Mouse (Mus musculus): ENCODE results near the gene Scrg1.
"Not testable (repeated sequence)": the region's sequence is repeated elsewhere in the genome, so short reads cannot be mapped to it uniquely, and the experiment has no call there.

Gene Scrg1

DNA sequence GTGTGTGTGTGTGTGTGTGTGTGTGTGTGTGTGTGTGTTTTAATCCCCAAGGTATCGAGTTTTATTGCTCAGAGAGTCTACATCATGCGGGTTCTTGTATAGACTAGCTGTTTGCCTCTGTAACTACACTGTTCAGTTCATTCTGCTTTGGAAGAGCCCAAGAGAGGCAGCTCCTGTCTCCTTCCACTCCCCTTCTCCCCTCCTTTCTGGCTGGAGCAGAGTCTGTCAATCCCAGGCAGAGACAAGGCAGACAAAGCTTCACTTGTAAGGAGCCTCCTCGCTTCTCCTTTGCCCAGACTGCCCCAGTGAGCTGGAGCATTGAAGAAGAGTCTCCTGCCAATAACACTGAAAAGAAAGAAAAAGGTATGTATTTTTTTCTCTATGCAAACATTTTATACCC is at the start of gene Scrg1:
Gene Scrg1, plus strand, starts transcription at position 159 of the 400 bp plus-strand sequence.
- DNase-seq (ENCODE audit: low read depth, low spot score), result no peak

DNA sequence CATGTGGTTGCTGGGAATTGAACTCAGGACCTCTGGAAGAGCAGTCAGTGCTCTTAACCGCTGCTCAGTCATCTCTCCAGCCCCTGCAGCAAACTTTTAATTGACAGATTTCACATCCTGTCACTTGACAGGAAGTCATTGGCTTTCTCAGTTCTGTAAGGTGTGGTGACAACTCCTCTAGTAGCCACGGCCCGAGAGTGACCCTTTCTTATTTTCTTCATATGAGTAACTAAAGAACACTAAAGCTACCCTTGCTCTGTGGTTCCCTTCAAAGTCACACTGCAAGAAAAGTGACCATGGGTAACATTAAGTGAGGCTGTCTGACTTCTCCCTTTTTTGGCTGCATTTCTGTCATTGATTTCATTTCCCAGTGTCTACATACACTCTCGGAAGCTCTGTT is 49.4 kb upstream of the Scrg1 start:
- DNase-seq (ENCODE audit: low read depth, low spot score), result no peak

DNA sequence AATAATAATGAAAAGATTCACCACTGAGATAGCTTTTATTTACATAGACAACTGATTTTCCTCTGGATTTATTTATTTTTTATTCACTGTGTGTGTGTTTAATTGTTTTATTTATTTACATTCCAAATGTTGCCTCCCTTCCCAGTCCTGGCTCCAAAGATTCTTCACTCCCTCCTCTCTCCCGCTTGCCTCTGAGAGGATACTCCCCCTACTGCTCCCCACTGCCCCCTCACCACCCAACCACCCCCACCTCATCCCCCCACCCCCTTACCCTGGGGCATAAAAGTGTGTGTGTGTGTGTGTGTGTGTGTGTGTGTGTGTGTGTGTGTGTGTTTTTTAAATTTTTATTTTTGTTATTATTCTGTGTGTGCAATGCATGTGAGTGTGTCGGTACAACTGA is 46.4 kb upstream of the Scrg1 start:
- DNase-seq (ENCODE audit: low read depth, low spot score), result no peak

DNA sequence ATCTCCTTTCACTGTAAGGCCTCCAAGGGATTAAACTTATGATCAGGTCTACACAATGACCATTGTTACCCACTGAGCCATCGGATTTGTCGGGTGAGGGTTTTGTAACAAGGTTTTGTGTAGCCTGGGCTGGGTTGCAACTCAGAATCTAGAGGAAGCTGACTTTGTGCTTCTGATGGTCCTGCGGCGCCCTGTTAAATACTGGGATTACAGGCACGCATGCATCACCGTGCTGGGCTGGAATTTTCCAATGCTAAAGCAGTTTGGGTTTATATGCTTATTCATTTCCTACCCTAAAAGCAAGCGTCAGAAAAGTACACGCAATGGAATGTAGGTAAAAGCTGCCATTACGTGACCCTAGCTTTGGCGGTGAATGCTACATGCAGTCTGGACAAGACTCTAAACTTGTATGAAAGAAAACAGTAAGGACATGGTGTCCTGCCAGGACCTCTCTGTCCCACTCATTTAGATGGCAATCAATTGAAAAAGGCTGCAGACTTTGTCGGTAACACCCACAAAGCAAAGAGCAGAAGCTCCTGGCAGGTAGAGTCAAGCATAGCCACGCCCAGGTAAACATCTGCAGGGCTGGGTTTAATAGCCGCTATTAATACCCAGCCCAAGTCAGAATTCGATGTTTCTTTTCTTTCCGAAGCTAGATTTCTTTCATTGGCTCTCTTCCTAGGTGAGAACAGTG is 45.8 kb upstream of the Scrg1 start:
- no peak for DNase-seq (ENCODE audit: low read depth, low spot score)

DNA sequence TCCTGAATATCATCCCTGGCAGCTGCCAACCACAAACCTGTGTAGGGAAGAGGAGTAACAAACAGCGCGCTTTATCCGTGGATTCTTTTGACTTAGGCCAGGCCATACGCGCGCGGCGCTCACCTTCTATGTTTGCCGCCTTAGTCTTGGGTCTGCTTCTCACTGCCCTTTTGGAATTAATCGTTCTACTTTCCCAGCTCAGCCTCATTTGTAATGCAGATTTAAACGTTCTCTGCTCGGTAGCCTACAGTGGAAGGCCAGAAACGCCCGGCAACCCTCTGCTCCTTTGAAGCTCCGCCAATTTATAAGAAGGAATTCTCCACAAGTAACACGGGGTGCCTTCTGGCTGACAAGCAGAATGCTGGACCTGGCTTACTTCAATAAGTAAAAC is 45.3 kb upstream of the Scrg1 start:
- peak; percentile 93 for DNase-seq (ENCODE audit: low read depth, low spot score)

DNA sequence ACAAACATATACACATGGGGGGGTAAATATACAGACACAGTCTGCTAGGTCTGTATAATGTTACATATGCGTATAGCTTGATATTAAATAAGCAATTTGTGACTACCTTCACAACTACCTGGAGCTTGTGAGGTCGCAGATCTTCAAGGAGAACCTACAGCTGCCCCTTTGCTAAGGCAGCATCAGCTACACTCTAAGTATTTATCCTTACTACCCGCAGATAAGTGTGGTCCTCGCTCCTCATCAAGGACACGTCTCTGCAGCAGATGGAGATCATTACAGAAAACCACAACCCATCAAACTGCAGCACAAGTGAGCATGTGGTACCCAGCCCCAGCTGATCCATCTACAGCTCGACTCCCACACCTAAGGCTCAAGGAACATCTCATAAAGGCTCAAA is 44.4 kb upstream of the Scrg1 start:
- no peak for DNase-seq (ENCODE audit: low read depth, low spot score)

DNA sequence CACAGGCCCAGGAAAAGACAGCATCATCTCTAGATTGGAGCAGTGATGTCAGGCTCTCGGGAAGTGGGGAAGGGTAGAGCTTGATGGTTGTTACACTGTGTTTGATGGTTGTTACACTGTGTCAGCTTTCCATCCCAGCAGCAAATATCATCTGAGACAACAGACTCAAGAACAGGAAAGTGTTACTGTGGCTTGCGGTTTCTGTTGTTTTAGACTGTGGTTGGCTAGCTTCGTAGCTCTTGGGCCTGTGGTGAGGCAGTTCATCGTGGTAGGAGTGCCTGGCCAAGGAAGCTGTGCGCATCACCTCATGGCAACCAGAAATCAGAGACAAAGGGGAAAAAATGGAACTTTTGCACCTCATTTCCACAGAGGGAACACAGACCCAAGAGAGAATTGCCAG is 38.9 kb upstream of the Scrg1 start:
- no peak for DNase-seq (ENCODE audit: low read depth, low spot score)

DNA sequence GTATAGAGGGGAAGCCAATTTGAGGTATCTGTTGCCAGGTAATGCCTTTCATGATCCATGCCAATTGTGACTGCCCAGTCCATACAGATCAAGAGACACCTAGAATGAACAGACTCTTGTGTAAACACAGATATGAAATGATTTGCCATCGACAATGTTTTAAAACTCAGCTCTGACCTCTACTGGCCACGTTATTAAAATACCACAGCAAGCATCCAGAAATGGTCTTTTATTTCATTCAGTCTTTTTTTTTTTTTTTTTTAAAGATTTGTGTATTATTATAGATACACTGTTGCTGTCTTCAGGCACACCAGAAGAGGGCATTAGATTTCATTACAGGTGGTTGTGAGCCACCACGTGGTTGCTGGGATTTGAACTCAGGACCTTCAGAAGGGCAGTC is 29.6 kb upstream of the Scrg1 start:
- DNase-seq (ENCODE audit: low read depth, low spot score), result no peak

DNA sequence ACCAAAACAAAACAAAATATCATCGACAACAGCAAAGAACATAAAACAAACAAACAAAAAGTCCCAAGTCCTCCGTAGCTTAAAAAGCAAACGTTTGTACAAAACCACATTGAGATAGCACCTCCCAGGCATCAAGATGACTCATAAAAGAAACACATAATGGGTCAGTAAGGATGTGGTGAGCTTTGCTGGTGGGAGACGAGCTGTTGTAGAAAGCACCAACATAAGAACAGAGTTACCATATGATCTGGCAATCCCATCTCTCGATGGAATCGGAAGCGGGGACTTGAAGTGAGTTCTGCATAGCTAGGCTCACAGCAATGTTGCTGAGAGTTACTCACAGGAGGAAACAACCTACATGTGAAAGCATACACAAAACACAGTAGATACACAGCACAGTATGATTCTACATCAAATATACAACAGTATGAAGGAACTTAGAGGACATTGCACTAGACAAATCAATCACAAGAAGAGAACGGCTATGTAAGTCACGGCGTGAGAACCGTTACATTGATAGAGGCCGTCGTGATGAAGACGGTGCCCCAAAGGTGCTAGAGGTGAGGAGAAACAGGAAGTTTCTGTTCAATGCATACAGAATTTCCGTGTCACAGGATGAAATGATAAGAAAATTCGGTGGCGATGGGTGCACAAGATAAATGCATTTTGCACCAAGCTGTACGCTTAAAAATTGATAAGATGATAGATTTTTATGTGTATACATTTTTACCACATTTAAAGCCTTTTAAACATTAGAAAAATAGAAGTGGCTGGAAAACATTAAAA is 27.9 kb upstream of the Scrg1 start:
- no peak for DNase-seq (ENCODE audit: low read depth, low spot score)

DNA sequence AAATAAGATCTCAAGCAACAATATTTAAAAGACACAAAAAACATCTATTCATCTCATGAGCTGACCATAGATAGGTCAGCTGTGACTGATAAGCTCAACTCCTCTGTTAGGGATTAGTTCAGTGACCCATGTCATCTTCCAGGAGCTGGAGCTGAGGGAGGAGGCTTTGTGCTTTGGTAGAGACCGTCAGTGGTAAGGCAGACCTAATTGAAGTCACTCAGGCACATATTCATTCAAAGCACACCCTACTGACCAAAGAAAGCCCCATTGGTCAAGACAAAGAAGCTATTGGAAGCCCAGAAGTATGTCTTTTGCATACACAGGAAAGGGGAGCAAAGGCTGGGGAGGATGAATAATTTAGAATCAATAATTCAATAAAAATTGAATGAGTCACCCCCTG is 27.2 kb upstream of the Scrg1 start:
- DNase-seq (ENCODE audit: low read depth, low spot score), result no peak

DNA sequence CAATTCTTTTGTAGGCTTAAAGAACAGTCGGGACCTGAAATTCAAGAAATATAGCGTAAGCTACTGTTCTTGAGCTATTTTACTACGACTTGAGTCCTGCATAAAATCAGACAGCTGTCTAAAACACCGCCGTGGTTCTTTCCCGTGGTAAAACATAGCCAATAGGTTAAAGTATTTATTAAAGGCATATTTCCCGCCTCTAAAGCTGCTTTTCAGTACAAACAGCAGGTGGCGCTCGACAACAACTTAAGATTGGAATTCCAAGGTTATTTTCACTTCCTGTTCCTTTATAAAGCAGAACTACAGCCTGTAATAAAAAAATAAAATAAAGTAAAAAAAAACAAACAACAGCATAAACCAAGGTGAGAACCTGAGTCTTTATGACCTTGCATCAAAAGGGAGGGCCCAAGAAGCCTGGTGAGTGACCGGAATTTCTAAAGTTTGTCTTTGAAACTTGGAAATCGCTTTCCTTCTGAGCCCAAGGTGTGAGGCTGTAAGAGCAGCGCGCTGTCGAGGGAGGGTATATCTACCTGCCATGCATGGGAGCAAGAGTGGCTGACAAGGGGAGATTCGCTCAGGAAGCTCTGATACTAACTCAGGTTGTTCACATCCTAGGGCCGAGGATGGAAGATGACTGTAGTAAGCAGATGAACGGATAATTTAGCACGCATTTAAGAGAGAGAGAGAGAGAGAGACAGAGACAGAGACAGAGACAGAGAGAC is 26.4 kb upstream of the Scrg1 start:
- DNase-seq (ENCODE audit: low read depth, low spot score), result peak; percentile 76

DNA sequence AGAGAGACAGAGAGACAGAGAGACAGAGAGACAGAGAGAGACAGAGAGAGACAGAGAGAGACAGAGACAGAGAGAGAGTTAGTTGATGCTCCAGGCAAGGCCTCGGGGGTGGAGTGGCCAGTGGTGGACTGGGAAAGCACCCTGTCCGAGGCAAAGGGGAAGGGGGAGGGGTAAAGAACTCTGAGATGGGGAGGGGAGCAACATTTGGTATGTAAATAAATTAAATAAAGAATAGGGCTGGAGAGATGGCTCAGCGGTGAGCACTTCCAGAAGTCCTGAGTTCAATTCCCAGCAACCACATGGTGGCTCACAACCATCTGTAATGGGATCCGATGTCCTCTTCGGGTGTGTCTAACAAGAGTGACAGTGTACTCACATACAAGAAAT is 25.8 kb upstream of the Scrg1 start:
- DNase-seq (ENCODE audit: low read depth, low spot score), result not testable (repeated sequence)

DNA sequence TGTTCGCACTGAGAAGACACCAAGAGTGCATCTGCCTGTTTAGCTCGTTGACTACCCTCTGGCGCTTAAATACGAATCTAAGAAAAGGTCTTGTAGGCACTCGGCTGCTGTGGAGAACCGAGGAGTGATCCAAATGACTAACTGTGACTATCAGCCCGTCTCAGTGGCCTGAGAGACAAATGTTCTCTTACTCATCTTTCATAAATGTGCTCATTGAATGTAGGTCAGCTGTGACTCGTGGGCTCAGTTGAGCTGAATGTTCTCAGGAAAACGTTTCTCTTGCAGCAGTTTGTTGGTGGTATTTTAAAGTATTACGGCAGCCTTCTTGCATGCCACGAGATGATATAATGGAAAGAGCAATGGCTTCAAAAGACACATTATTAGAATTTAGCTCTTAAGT is 24.8 kb upstream of the Scrg1 start:
- DNase-seq (ENCODE audit: low read depth, low spot score), result no peak

DNA sequence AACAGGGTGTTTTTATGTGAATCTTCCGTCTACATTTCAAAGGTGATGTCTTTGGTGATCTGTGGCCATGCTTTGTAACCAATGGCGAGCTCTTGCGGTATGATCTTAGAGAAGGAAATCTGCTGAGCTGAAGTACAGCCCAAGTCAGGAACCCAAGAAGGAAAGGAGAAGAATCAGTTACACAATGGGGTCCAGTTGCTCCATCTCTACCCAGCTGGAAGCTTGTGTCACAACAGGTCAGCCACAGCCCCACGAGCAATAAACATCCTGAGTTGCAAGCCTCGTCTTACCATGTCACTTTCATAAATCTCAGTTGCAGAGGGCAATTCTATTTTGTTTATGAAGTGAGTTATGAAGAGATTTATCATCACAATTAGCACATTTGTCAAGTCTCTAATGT is 22.9 kb upstream of the Scrg1 start:
- no peak for DNase-seq (ENCODE audit: low read depth, low spot score)

DNA sequence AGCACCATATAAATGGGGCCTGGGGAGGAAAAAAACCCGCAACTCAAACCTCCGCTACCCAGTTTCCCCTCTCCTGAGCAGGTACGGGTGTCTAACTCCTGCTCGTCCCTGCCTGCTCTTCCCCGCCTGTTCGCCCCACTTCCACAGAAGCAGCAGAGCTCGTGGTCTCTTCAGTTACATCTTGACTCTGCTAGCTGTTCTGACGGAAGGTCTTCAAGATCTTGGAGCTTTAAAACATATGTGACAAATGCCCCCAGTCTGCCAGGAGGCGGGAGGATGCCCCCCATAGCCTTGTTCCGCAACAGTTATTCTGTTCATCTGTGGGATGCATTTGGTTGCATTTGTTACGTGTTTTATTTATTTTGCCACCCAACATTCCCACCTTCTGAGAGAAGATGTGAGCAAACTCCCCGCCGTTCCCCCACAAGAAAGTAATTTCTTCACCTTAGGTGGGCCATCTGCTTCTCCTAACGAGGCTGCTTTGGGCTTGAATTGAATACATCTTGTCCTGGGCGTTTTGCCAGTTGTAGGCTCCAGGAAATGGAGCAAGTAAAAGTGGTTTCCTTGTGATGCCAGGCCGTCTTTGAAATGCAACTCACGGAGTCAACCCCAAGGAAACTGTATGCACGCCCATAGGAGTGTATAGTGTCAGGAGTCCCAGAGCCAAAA is 19.8 kb upstream of the Scrg1 start:
- peak; percentile 63 for DNase-seq (ENCODE audit: low read depth, low spot score)

DNA sequence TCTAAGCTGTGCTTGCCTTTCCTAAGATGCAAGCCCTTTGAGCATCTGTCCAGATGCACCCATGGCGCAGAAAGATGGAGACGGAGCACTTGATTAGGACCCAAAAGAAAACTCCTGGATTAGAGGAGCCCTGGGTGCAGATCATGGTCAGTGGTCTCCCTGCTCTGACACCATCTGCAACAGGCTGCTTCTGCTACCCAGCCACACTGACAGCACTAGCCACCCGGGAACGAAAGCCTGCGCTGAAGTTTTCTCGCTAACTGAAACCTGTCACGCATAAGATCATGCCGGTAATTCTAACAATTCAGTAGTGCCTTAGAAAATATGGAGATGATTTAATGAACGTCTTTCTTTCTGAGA is 19.3 kb upstream of the Scrg1 start:
- no peak for DNase-seq (ENCODE audit: low read depth, low spot score)

DNA sequence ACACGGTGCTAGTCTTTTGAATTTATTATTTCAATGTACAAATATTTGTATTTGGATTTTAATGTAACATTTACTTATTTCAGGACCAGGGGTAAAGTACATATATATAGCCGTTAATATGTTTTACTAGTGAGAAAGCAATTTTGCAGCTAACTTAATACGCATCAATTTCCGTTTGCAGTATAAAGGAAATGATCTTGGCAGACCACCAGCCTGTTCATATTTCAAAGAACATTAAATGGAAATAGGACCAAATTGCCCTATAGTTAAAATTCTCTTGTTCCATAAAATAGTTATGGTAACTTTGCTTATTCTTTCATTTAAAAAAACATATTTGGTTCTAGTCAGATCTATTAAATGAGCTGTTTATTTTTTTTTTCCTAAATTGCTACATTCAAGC is 14.6 kb upstream of the Scrg1 start:
- DNase-seq (ENCODE audit: low read depth, low spot score), result no peak

DNA sequence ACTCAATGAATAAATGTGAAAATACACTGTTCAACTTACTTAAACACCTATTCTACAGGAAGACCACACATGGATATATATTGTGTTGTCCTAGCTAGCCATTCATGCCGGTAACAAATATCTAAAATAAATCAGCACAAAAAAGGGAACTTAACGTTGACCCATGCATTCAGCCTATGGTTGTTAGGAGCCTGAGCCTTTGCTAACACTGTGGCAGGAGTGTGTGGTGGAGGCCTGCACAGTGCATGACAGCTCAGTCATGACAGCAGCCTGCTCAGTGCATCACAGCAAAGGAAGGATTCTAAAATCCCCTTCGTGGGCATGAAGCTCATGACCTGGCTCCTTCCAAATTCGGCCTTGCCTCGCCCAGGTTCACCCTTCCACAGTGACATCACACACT is 14.2 kb upstream of the Scrg1 start:
- DNase-seq (ENCODE audit: low read depth, low spot score), result no peak

DNA sequence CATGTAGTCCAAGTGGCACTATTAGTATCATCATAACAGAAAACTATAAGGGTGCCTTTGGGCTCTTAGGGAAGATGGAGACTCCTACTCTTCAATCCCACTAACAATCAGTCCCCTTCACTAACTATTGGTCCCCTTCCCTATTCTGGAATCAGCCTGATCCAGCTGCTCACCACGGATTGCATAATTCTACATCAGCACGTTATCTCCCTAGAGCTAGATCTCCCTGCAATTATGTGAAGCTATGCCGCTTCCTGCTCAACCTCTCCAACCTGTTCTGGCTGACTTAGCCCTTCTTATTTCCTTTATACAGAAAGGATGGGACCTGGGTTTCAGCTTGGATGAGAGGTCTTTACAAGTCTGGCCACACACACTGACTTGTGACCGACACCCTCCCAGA is 12.4 kb upstream of the Scrg1 start:
- no peak for DNase-seq (ENCODE audit: low read depth, low spot score)

DNA sequence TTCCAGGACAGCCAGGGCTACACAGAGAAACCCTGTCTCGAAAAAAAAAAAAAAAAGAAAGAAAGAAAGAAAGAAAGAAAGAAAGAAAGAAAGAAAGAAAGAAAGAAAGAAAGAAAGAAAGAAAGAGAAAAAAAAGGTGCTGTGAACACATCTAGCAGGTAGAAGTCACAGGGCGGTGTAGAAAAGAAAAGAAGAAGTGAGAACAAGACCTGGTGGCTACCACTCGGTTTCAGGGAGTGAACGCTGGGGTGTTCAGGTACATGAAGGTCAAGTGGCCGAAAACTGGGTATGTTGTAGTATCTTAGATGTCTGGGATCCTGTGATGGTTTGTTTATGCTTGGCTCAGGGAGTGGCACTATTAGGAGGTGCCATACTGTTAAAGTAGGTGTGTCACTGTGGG is 9.8 kb upstream of the Scrg1 start:
- DNase-seq (ENCODE audit: low read depth, low spot score), result not testable (repeated sequence)

DNA sequence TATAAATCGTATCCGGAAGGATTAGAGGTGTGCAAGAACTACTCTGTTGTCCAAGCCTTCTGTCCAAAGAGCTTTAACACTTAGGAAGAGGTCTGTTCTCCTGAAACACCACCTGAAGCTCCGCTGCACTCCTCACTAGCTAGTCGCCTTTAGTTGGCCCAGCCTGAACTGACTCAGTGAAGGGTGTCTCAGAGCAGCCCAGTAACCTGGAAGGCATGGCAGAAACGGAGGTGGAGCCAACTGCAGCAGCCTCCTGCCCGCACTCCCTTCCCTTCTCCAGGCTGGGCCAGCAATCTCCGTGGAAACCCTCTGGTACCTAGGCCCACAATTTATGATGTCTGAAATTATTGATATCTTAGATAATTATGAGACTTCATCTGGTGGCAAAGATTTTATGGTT is 5.0 kb upstream of the Scrg1 start:
- DNase-seq (ENCODE audit: low read depth, low spot score), result no peak

DNA sequence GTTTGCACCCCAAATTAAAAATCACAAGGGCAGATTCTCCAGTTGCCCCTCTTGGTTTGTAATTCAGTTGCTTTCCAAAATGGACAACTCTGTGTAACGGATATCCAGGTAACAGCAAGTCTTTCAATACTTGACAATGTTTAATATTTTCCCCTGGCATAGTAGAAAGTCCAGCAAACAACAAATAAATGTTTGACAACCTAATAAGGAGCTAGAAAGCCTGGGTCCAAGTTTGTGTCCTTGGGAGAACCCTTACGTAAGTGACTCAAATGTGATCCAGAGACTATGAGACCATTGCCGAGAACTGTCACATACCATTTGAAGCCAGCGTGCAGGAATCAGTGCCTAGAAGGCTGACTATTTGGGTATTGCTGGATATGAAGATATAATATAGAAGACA is 3.8 kb upstream of the Scrg1 start:
- DNase-seq (ENCODE audit: low read depth, low spot score), result no peak

Measured in ZHBTc4 (cell line).